Mouse (Mus musculus): ENCODE results near the gene Cracr2a. TPM values are rescaled to one million over a fixed set of nuclear protein-coding genes. Genes with fewer than 3 reads are reported as not detected.
A peak's percentile ranks its signal among the peaks of the same experiment; 100 is the strongest.

Cracr2a gene
- total RNA-seq, 2 experiments from 2014 or later: 2.4 to 4.2 TPM

- peak; percentile 48; the same call in 1 of the 2 replicates for ATAC-seq (replicated peaks; ENCODE audit: low FRiP score, poor library complexity, severe bottlenecking)
Measured at GRCm38 (mm10) chr6:127616623-127617022, 55.5 kb downstream of the Cracr2a start.

- no peak for ATAC-seq (replicated peaks; ENCODE audit: low FRiP score, poor library complexity, severe bottlenecking)
Measured at GRCm38 (mm10) chr6:127617258-127618025, 56.3 kb downstream of the Cracr2a start.

GRCm38 (mm10) chr6:127618686-127619085 is 57.5 kb downstream of the Cracr2a start:
- ATAC-seq (replicated peaks; ENCODE audit: low FRiP score, poor library complexity, severe bottlenecking): no peak

- ATAC-seq (replicated peaks; ENCODE audit: low FRiP score, poor library complexity, severe bottlenecking): peak; percentile 38; the same call in 1 of the 2 replicates
Measured at GRCm38 (mm10) chr6:127625135-127625534, 64.0 kb downstream of the Cracr2a start.

- ATAC-seq (replicated peaks; ENCODE audit: low FRiP score, poor library complexity, severe bottlenecking): no peak
Measured at GRCm38 (mm10) chr6:127627453-127627852, 66.3 kb downstream of the Cracr2a start.

- ATAC-seq (replicated peaks; ENCODE audit: low FRiP score, poor library complexity, severe bottlenecking): no peak
Measured at GRCm38 (mm10) chr6:127629249-127629648, 68.1 kb downstream of the Cracr2a start.

- ATAC-seq (replicated peaks; ENCODE audit: low FRiP score, poor library complexity, severe bottlenecking): no peak
Measured at GRCm38 (mm10) chr6:127634858-127635257, 73.7 kb downstream of the Cracr2a start.

- no peak for ATAC-seq (replicated peaks; ENCODE audit: low FRiP score, poor library complexity, severe bottlenecking)
Measured at GRCm38 (mm10) chr6:127635462-127636189, 74.5 kb downstream of the Cracr2a start.

GRCm38 (mm10) chr6:127641077-127641801 is 80.1 kb downstream of the Cracr2a start:
- ATAC-seq (replicated peaks; ENCODE audit: low FRiP score, poor library complexity, severe bottlenecking): no peak

GRCm38 (mm10) chr6:127655988-127656387 is 94.8 kb downstream of the Cracr2a start:
- no peak for ATAC-seq (replicated peaks; ENCODE audit: low FRiP score, poor library complexity, severe bottlenecking)

- no peak for ATAC-seq (replicated peaks; ENCODE audit: low FRiP score, poor library complexity, severe bottlenecking)
Measured at GRCm38 (mm10) chr6:127657152-127657551, 96.0 kb downstream of the Cracr2a start.

GRCm38 (mm10) chr6:127659472-127659871 is 98.3 kb downstream of the Cracr2a start:
- no peak for ATAC-seq (replicated peaks; ENCODE audit: low FRiP score, poor library complexity, severe bottlenecking)

GRCm38 (mm10) chr6:127659966-127660365 is 98.8 kb downstream of the Cracr2a start:
- ATAC-seq (replicated peaks; ENCODE audit: low FRiP score, poor library complexity, severe bottlenecking): no peak

GRCm38 (mm10) chr6:127661717-127662292 is 100.7 kb downstream of the Cracr2a start:
- ATAC-seq (replicated peaks; ENCODE audit: low FRiP score, poor library complexity, severe bottlenecking): no peak

- ATAC-seq (replicated peaks; ENCODE audit: low FRiP score, poor library complexity, severe bottlenecking): no peak
Measured at GRCm38 (mm10) chr6:127663263-127663662, 102.1 kb downstream of the Cracr2a start.

GRCm38 (mm10) chr6:127669313-127669712 is 108.2 kb downstream of the Cracr2a start:
- no peak for ATAC-seq (replicated peaks; ENCODE audit: low FRiP score, poor library complexity, severe bottlenecking)

- no peak for ATAC-seq (replicated peaks; ENCODE audit: low FRiP score, poor library complexity, severe bottlenecking)
Measured at GRCm38 (mm10) chr6:127670031-127670430, 108.9 kb downstream of the Cracr2a start.

- no peak for ATAC-seq (replicated peaks; ENCODE audit: low FRiP score, poor library complexity, severe bottlenecking)
Measured at GRCm38 (mm10) chr6:127672071-127672470, 110.9 kb downstream of the Cracr2a start.

- no peak for ATAC-seq (replicated peaks; ENCODE audit: low FRiP score, poor library complexity, severe bottlenecking)
Measured at GRCm38 (mm10) chr6:127676866-127677265, 115.7 kb downstream of the Cracr2a start.

GRCm38 (mm10) chr6:127678320-127678719 is 117.2 kb downstream of the Cracr2a start:
- no peak for ATAC-seq (replicated peaks; ENCODE audit: low FRiP score, poor library complexity, severe bottlenecking)

Measured in erythroblast, adult 5-6 weeks (primary cell).